Mouse (Mus musculus) MEL (cell line): ENCODE measurements at regions not wholly inside any gene's neighbourhood (a gene's known extent, or its start where the extent isn't known, plus 50 kb on each side); places are given as distances from the start of the nearest gene placed in this dataset.

Experiments used
- DNase-seq: peaks from one replicate; pipeline ENCODE4 v3.0.0; 2011; ENCODE audit warnings: low read depth, low spot score
- H3K27ac ChIP-seq: 2 replicates; pipeline ENCODE4 v1.5.1; 2012; ENCODE audit warnings: low read depth, mild to moderate bottlenecking, control low read depth, low read length, moderate library complexity; ENCODE audit not compliant: control insufficient read depth
- H3K27me3 ChIP-seq, 2 experiments: fragments of 150-350 bp in 1 of 2; sonication (generic) in 1 of 2; 2 replicates each; pipeline ENCODE4 v1.6.1; 2012; ENCODE audit warnings: low read length in 2 of 2, mild to moderate bottlenecking in 2 of 2, improper control_type of control experiment in 1 of 2, moderate library complexity in 1 of 2; ENCODE audit not compliant: insufficient read depth in 2 of 2, control insufficient read depth in 1 of 2
- H3K36me3 ChIP-seq, 2 experiments: 2 replicates each; pipeline ENCODE4 v1.6.1; 2012 to 2014; ENCODE audit warnings: low read length in 2 of 2, improper control_type of control experiment in 1 of 2, inconsistent platforms in 1 of 2, mild to moderate bottlenecking in 1 of 2; ENCODE audit not compliant: insufficient read depth in 2 of 2, control insufficient read depth in 1 of 2
- H3K4me1 ChIP-seq, 2 experiments: fragments of 150-350 bp in 1 of 2; sonication (generic) in 1 of 2; 2 replicates each; pipeline ENCODE4 v1.6.1; 2012; ENCODE audit warnings: low read length in 2 of 2, improper control_type of control experiment in 1 of 2, mild to moderate bottlenecking in 1 of 2; ENCODE audit not compliant: insufficient read depth in 2 of 2, control insufficient read depth in 1 of 2
- H3K4me3 ChIP-seq, 2 experiments: fragments of 150-350 bp in 1 of 2; sonication (generic) in 1 of 2; 2 replicates each; pipeline ENCODE4 v1.5.1; 2012; ENCODE audit warnings: low read depth in 2 of 2, low read length in 2 of 2, mild to moderate bottlenecking in 2 of 2, moderate library complexity in 2 of 2, control low read depth in 1 of 2, improper control_type of control experiment in 1 of 2; ENCODE audit not compliant: control insufficient read depth in 1 of 2, insufficient read depth in 1 of 2
- H3K79me2 ChIP-seq: 2 replicates; pipeline ENCODE4 v1.6.1; 2012; ENCODE audit warnings: mild to moderate bottlenecking, low read length, moderate library complexity; ENCODE audit not compliant: control insufficient read depth, poor library complexity, insufficient read depth
- H3K9ac ChIP-seq: 2 replicates; pipeline ENCODE4 v1.6.1; 2012; ENCODE audit warnings: low read depth, mild to moderate bottlenecking, control low read depth, low read length, moderate library complexity; ENCODE audit not compliant: control insufficient read depth, poor library complexity, severe bottlenecking
- H3K9me3 ChIP-seq: fragments of 150-350 bp; sonication (generic); replicated peaks from 2 replicates; pipeline ENCODE4 v1.6.1; 2012; ENCODE audit warnings: mild to moderate bottlenecking, low read length, improper control_type of control experiment, moderate library complexity; ENCODE audit not compliant: insufficient read depth
- BHLHE40 ChIP-seq: IDR thresholded peaks from 2 replicates; pipeline ENCODE4 v1.6.1; 2012; ENCODE audit warnings: low read depth, mild to moderate bottlenecking, inconsistent platforms, low read length, improper control_type of control experiment, borderline replicate concordance
- CHD1 ChIP-seq: IDR thresholded peaks from 2 replicates; pipeline ENCODE4 v1.6.1; 2012; ENCODE audit warnings: low read depth, mild to moderate bottlenecking, inconsistent platforms, low read length, improper control_type of control experiment
- CHD2 ChIP-seq: IDR thresholded peaks from 2 replicates; pipeline ENCODE4 v1.6.1; 2011; ENCODE audit warnings: low read length, improper control_type of control experiment
- CTCF ChIP-seq, 3 experiments: IDR thresholded peaks in 2 of 3; conservative IDR thresholded peaks in 1 of 3; 2 replicates each; pipeline ENCODE4 v1.5.1; 2011 to 2012; ENCODE audit warnings: low read length in 3 of 3, low read depth in 2 of 3, mild to moderate bottlenecking in 2 of 3, improper control_type of control experiment in 1 of 3, inconsistent platforms in 1 of 3, mixed read lengths in 1 of 3, moderate library complexity in 1 of 3; ENCODE audit not compliant: control insufficient read depth in 1 of 3, insufficient read depth in 1 of 3, poor library complexity in 1 of 3, severe bottlenecking in 1 of 3
- E2F4 ChIP-seq: IDR thresholded peaks from 2 replicates; pipeline ENCODE4 v1.6.1; 2011; ENCODE audit warnings: low read depth, low read length, improper control_type of control experiment, borderline replicate concordance
- EP300 ChIP-seq, 2 experiments: IDR thresholded peaks; 2 replicates each; pipeline ENCODE4 v1.6.1; 2011; ENCODE audit warnings: improper control_type of control experiment in 2 of 2, low read length in 2 of 2, low read depth in 1 of 2, mild to moderate bottlenecking in 1 of 2
- ETS1 ChIP-seq: IDR thresholded peaks from 2 replicates; pipeline ENCODE4 v1.6.1; 2012; ENCODE audit warnings: low read depth, mild to moderate bottlenecking, inconsistent platforms, low read length, improper control_type of control experiment, moderate library complexity
- KAT2A ChIP-seq: conservative IDR thresholded peaks from 2 replicates; pipeline ENCODE4 v1.6.1; 2012; ENCODE audit warnings: low read depth, low read length, improper control_type of control experiment, inconsistent platforms
- MXI1 ChIP-seq: IDR thresholded peaks from 2 replicates; pipeline ENCODE4 v1.6.1; 2011; ENCODE audit warnings: mild to moderate bottlenecking, low read depth, low read length, improper control_type of control experiment
- MYB ChIP-seq: IDR thresholded peaks from 2 replicates; pipeline ENCODE4 v1.6.1; 2011; ENCODE audit warnings: mild to moderate bottlenecking, low read depth, low read length, improper control_type of control experiment
- NRF1 ChIP-seq: IDR thresholded peaks from 2 replicates; pipeline ENCODE4 v1.6.1; 2014; ENCODE audit warnings: low read depth, mild to moderate bottlenecking, inconsistent platforms, low read length, improper control_type of control experiment, moderate library complexity; ENCODE audit not compliant: poor library complexity, insufficient read depth, severe bottlenecking
- POLR2A ChIP-seq, 2 experiments: IDR thresholded peaks; 2 replicates each; pipeline ENCODE4 v1.6.1; 2011 to 2012; ENCODE audit warnings: low read length in 2 of 2, mild to moderate bottlenecking in 2 of 2, control low read depth in 1 of 2, improper control_type of control experiment in 1 of 2, low read depth in 1 of 2, moderate library complexity in 1 of 2; ENCODE audit not compliant: control insufficient read depth in 1 of 2, insufficient read depth in 1 of 2, poor library complexity in 1 of 2
- POLR2AphosphoS2 ChIP-seq: IDR thresholded peaks from 2 replicates; pipeline ENCODE4 v1.6.1; 2011; ENCODE audit warnings: low read length, improper control_type of control experiment
- POLR2AphosphoS5 ChIP-seq: IDR thresholded peaks from 2 replicates; pipeline ENCODE4 v1.6.1; 2012; ENCODE audit warnings: low read depth, borderline replicate concordance, mild to moderate bottlenecking, inconsistent platforms, low read length, moderate library complexity, mixed read lengths
- RAD21 ChIP-seq: IDR thresholded peaks from 2 replicates; pipeline ENCODE4 v1.6.1; 2011; ENCODE audit warnings: mild to moderate bottlenecking, low read depth, low read length, improper control_type of control experiment
- RCOR1 ChIP-seq: IDR thresholded peaks from 2 replicates; pipeline ENCODE4 v1.6.1; 2012; ENCODE audit warnings: low read depth, mild to moderate bottlenecking, inconsistent platforms, low read length, improper control_type of control experiment
- SIN3A ChIP-seq: IDR thresholded peaks from 2 replicates; pipeline ENCODE4 v1.6.1; 2012; ENCODE audit warnings: low read length, improper control_type of control experiment, inconsistent platforms
- SMC3 ChIP-seq: IDR thresholded peaks from 2 replicates; pipeline ENCODE4 v1.6.1; 2011; ENCODE audit warnings: low read depth, low read length, improper control_type of control experiment
- TAL1 ChIP-seq: IDR thresholded peaks from 2 replicates; pipeline ENCODE4 v1.6.1; 2012; ENCODE audit warnings: mild to moderate bottlenecking, inconsistent platforms, low read length, moderate library complexity, mixed read lengths
- TBP ChIP-seq: IDR thresholded peaks from 2 replicates; pipeline ENCODE4 v1.8.0; 2011; ENCODE audit warnings: low read depth, low read length, improper control_type of control experiment
- TCF12 ChIP-seq: IDR thresholded peaks from 2 replicates; pipeline ENCODE4 v1.6.1; 2014; ENCODE audit warnings: low read depth, mild to moderate bottlenecking, inconsistent platforms, low read length, improper control_type of control experiment, moderate library complexity
- USF1 ChIP-seq: IDR thresholded peaks from 2 replicates; pipeline ENCODE4 v1.6.1; 2014; ENCODE audit warnings: low read depth, mild to moderate bottlenecking, inconsistent platforms, low read length, improper control_type of control experiment, moderate library complexity
- USF2 ChIP-seq, 2 experiments: IDR thresholded peaks; 2 replicates each; pipeline ENCODE4 v1.6.1; 2011 to 2012; ENCODE audit warnings: improper control_type of control experiment in 2 of 2, low read length in 2 of 2, borderline replicate concordance in 1 of 2, inconsistent platforms in 1 of 2, low read depth in 1 of 2, mild to moderate bottlenecking in 1 of 2; ENCODE audit not compliant: insufficient read depth in 1 of 2
- ZC3H11A ChIP-seq: IDR thresholded peaks from 2 replicates; pipeline ENCODE4 v1.6.1; 2012; ENCODE audit warnings: low read depth, mild to moderate bottlenecking, inconsistent platforms, low read length, improper control_type of control experiment
- ZMIZ1 ChIP-seq: IDR thresholded peaks from 2 replicates; pipeline ENCODE4 v1.6.1; 2012; ENCODE audit warnings: low read depth, mild to moderate bottlenecking, inconsistent platforms, low read length, improper control_type of control experiment, moderate library complexity

GRCm38 (mm10) chr3:40118551-40118950 is 412.5 kb upstream of the Intu start:
- no peak overlapping the region for H3K4me3 ChIP-seq

GRCm38 (mm10) chr3:40119462-40119861 is 411.6 kb upstream of the Intu start:
- Histone ChIP-seq H3K36me3 (no peaks in the 10 kb centered on the region), H3K27ac (no peak overlapping the region), H3K27me3 (no peaks in the 10 kb centered on the region; a peak in 1 of 4 replicates), H3K79me2 (no peaks in the 10 kb centered on the region), H3K4me1 (no peaks in the 10 kb centered on the region), H3K9ac (no peak overlapping the region), H3K4me3 (no peak overlapping the region), H3K9me3 (no peaks in the 10 kb centered on the region)
- TF ChIP-seq POLR2A (IDR thresholded peaks at IDR 0.05; ENCODE audit: control insufficient read depth in 1 of 2, insufficient read depth in 1 of 2, low read depth in 1 of 2, low read length in 2 of 2, poor library complexity in 1 of 2) (no peak), USF2 (IDR thresholded peaks at IDR 0.05; ENCODE audit: borderline replicate concordance in 1 of 2, insufficient read depth in 1 of 2, low read depth in 1 of 2, low read length in 2 of 2) (no peak), BHLHE40 (no peak), SMC3 (no peak), RAD21 (no peak), ZMIZ1 (no peak), ETS1 (no peak), ZC3H11A (no peak), CHD2 (no peak), MYB (no peak), NRF1 (no peak), TCF12 (no peak), CHD1 (no peak), SIN3A (no peak), RCOR1 (no peak), E2F4 (no peak), MXI1 (no peak)
- DNase-seq = no peak

More at GRCm38 (mm10) chr3:40118551-40118950, 412.5 kb upstream of the Intu start:
- Histone ChIP-seq H3K79me2 (no peaks in the 10 kb centered on the region), H3K9me3 (no peaks in the 10 kb centered on the region), H3K4me1 (no peaks in the 10 kb centered on the region), H3K27ac (no peak overlapping the region), H3K27me3 (no peaks in the 10 kb centered on the region; a peak in 1 of 4 replicates), H3K9ac (no peak overlapping the region), H3K36me3 (no peaks in the 10 kb centered on the region)
- TF ChIP-seq TAL1 = no peak
- no peak for TF ChIP-seq TCF12
- TF ChIP-seq EP300 (IDR thresholded peaks at IDR 0.05; ENCODE audit: low read depth in 1 of 2, low read length in 2 of 2) = no peak
- no peak for TF ChIP-seq NRF1
- TF ChIP-seq USF2 (IDR thresholded peaks at IDR 0.05; ENCODE audit: borderline replicate concordance in 1 of 2, insufficient read depth in 1 of 2, low read depth in 1 of 2, low read length in 2 of 2) = no peak
- TF ChIP-seq TBP = no peak
- no peak for TF ChIP-seq USF1
- no peak for TF ChIP-seq KAT2A
- no peak for TF ChIP-seq CHD1
- no peak for TF ChIP-seq ETS1
- TF ChIP-seq RCOR1 = no peak
- no peak for TF ChIP-seq POLR2AphosphoS5
- TF ChIP-seq SIN3A = no peak
- TF ChIP-seq POLR2AphosphoS2 = no peak
- TF ChIP-seq CTCF (IDR thresholded peaks at IDR 0.05 in 2 of 3, conservative IDR thresholded peaks at IDR 0.05 in 1 of 3; ENCODE audit: control insufficient read depth in 1 of 3, insufficient read depth in 1 of 3, low read depth in 2 of 3, low read length in 3 of 3, poor library complexity in 1 of 3, severe bottlenecking in 1 of 3) = no peak
- no peak for TF ChIP-seq SMC3
- DNase-seq = no peak
